Mouse (Mus musculus) cerebellum, adult 2 months (tissue): ENCODE data around the gene Filip1l. TPM values are rescaled to one million over a fixed set of nuclear protein-coding genes. Genes with fewer than 3 reads are reported as not detected.

Experiments used
- DNase-seq, 2 experiments: peaks; one replicate each; pipeline ENCODE4 v3.0.0; 2021
- H3K27ac ChIP-seq: fragments of 200-500 bp; 2 replicates; pipeline ENCODE4 v1.5.1; 2012; ENCODE audit warnings: low read length, control low read depth, inconsistent platforms; ENCODE audit not compliant: insufficient read depth
- H3K27me3 ChIP-seq: fragments of 200-500 bp; 2 replicates; pipeline ENCODE4 v1.6.1; 2012; ENCODE audit warnings: inconsistent platforms, mild to moderate bottlenecking, low read length, moderate library complexity; ENCODE audit not compliant: control insufficient read depth, insufficient read depth
- H3K4me1 ChIP-seq: fragments of 200-500 bp; 2 replicates; pipeline ENCODE4 v1.6.1; 2011; ENCODE audit warnings: low read length; ENCODE audit not compliant: control insufficient read depth, insufficient read depth
- H3K4me3 ChIP-seq: fragments of 200-500 bp; replicated peaks from 2 replicates; pipeline ENCODE3; 2011; ENCODE audit warnings: mild to moderate bottlenecking, low read depth, low read length, control low read depth; ENCODE audit not compliant: insufficient read depth
- CTCF ChIP-seq: fragments of 200-500 bp; IDR thresholded peaks from 2 replicates; pipeline ENCODE4 v1.5.1; 2011; ENCODE audit warnings: low read depth, mild to moderate bottlenecking, control low read depth, low read length, moderate library complexity, borderline replicate concordance; ENCODE audit not compliant: insufficient read depth
- POLR2A ChIP-seq: fragments of 200-500 bp; IDR thresholded peaks from 2 replicates; pipeline ENCODE4 v1.6.1; 2011; ENCODE audit warnings: low read length, control low read depth, borderline replicate concordance; ENCODE audit not compliant: insufficient read depth
- WGBS: fragments of 180-500 bp; shearing (Covaris S2); methylation state at CpG from one replicate; pipeline ENCODE4 v1.1.7; 2018; 5-methylcytosine and 5-hydroxymethylcytosine counted together
- polyA plus RNA-seq: library from polyadenylated mRNA; depleted of rRNA; stranded (reverse); fragments of >200 nt; gene quantifications from 2 replicates; pipeline ENCODE4 v1.2.3, GENCODE M21; 2012

The Filip1l gene
- polyA plus RNA-seq, 1 experiment = 1.6 TPM

GRCm38 (mm10) chr16:57416049-57416448 lies 63.2 kb downstream of the Filip1l start:
- 8% methylated on average over 2 of the region's 2 CpGs for WGBS
- Histone ChIP-seq H3K4me1 (peaks cover 2% of the 10 kb centered on the region; the same call in 1 of the 2 replicates), H3K27ac (no peak overlapping the region), H3K27me3 (no peaks in the 10 kb centered on the region), H3K4me3 (no peak overlapping the region)
- TF ChIP-seq POLR2A = no peak
- no peak for TF ChIP-seq CTCF
- DNase-seq = no peak

GRCm38 (mm10) chr16:57417017-57417416 lies 64.1 kb downstream of the Filip1l start:
- H3K27ac ChIP-seq = no peak overlapping the region
- peaks cover 2% of the 10 kb centered on the region; the same call in 1 of the 2 replicates for H3K4me1 ChIP-seq
- no peak for DNase-seq
- 92% methylated on average over 9 of the region's 9 CpGs for WGBS
- no peak overlapping the region for H3K4me3 ChIP-seq
- TF ChIP-seq POLR2A = no peak
- no peak for TF ChIP-seq CTCF
- no peaks in the 10 kb centered on the region for H3K27me3 ChIP-seq

GRCm38 (mm10) chr16:57417955-57418354 lies 65.1 kb downstream of the Filip1l start:
- no peak for DNase-seq
- Histone ChIP-seq H3K27me3 (no peaks in the 10 kb centered on the region), H3K4me3 (no peak overlapping the region), H3K4me1 (peaks cover 2% of the 10 kb centered on the region; the same call in 1 of the 2 replicates), H3K27ac (no peak overlapping the region)
- TF ChIP-seq CTCF = no peak
- TF ChIP-seq POLR2A = no peak
- WGBS = 88% methylated on average over 1 of the region's 1 CpGs

GRCm38 (mm10) chr16:57419332-57419731 lies 66.4 kb downstream of the Filip1l start:
- H3K27me3 ChIP-seq = no peaks in the 10 kb centered on the region
- TF ChIP-seq POLR2A (no peak), CTCF (no peak)
- 68% methylated on average over 5 of the region's 5 CpGs for WGBS
- H3K4me3 ChIP-seq = no peak overlapping the region
- DNase-seq = no peak
- no peak overlapping the region for H3K27ac ChIP-seq
- H3K4me1 ChIP-seq = peaks cover 2% of the 10 kb centered on the region; the same call in 1 of the 2 replicates

GRCm38 (mm10) chr16:57419881-57420280 lies 67.0 kb downstream of the Filip1l start:
- 81% methylated on average over 5 of the region's 5 CpGs for WGBS
- no peak overlapping the region for H3K27ac ChIP-seq
- no peaks in the 10 kb centered on the region for H3K27me3 ChIP-seq
- peaks cover 2% of the 10 kb centered on the region; the same call in 1 of the 2 replicates for H3K4me1 ChIP-seq
- no peak overlapping the region for H3K4me3 ChIP-seq
- no peak for DNase-seq
- TF ChIP-seq CTCF = no peak
- TF ChIP-seq POLR2A = no peak

- no peak overlapping the region; the same call in 1 of the 2 replicates for H3K27ac ChIP-seq
- TF ChIP-seq CTCF = no peak
- TF ChIP-seq POLR2A = no peak
- no peak overlapping the region for H3K4me3 ChIP-seq
- 67% methylated on average over 8 of the region's 8 CpGs for WGBS
- no peak for DNase-seq
- H3K4me1 ChIP-seq = peaks cover 2% of the 10 kb centered on the region; the same call in 1 of the 2 replicates
- no peaks in the 10 kb centered on the region for H3K27me3 ChIP-seq
These were observed 68.1 kb downstream of the Filip1l start for GRCm38 (mm10) chr16:57420773-57421556.

GRCm38 (mm10) chr16:57421680-57422417 lies 69.0 kb downstream of the Filip1l start:
- TF ChIP-seq CTCF (no peak), POLR2A (no peak)
- Histone ChIP-seq H3K4me3 (no peak overlapping the region), H3K27ac (no peak overlapping the region), H3K4me1 (no peaks in the 10 kb centered on the region), H3K27me3 (no peaks in the 10 kb centered on the region)
- 93% methylated on average over 7 of the region's 7 CpGs for WGBS
- DNase-seq = no peak
